ENCODE assay signal across 20 mouse cellular contexts in genomic region chr6:54379356-54379755, GRCm38 (mm10). TPM values are rescaled to one million over a fixed set of nuclear protein-coding genes. Genes with fewer than 3 reads are reported as not detected.
DNase-seq lines count a peak whose midpoint lies in the region; ATAC-seq lines count a peak whose summit lies in the region.
"Had no signal": no experiment of that assay in that cellular context is flagged by ENCODE, and none has a peak within 500 bp of the region (broad histone marks: within the 10 kb centered on the region; RNA-seq: fewer than 3 reads in every experiment).

No protein-coding gene starts in this region.

- no peaks in the 10 kb centered on the region for H3K9me3 ChIP-seq in intestine, embryonic 14.5 days (ENCODE audit: control insufficient read depth, low read length)
- H3K9me3 ChIP-seq in intestine, embryonic 16.5 days (ENCODE audit: control insufficient read depth, low read length), result no peaks in the 10 kb centered on the region
- H3K9me3 ChIP-seq: embryonic facial prominence, embryonic 10.5 days; embryonic facial prominence, embryonic 12.5 days; forebrain, embryonic 12.5 days; forebrain, embryonic 15.5 days had no signal

- no peaks in the 10 kb centered on the region for H3K36me3 ChIP-seq in intestine, embryonic 14.5 days (ENCODE audit: control insufficient read depth, insufficient read depth, low read length)
- H3K36me3 ChIP-seq in intestine, embryonic 16.5 days (ENCODE audit: control insufficient read depth, insufficient read depth, low read length), result no peaks in the 10 kb centered on the region
- H3K36me3 ChIP-seq: embryonic facial prominence, embryonic 10.5 days; embryonic facial prominence, embryonic 12.5 days; forebrain, embryonic 12.5 days; forebrain, embryonic 15.5 days had no signal

- no peak overlapping the region for H3K27ac ChIP-seq in intestine, embryonic 14.5 days (ENCODE audit: low read depth)
- no peak overlapping the region for H3K27ac ChIP-seq in intestine, embryonic 16.5 days (ENCODE audit: low read length)
- H3K27ac ChIP-seq: embryonic facial prominence, embryonic 10.5 days; embryonic facial prominence, embryonic 12.5 days; forebrain, embryonic 12.5 days; forebrain, embryonic 15.5 days had no signal

- no peaks in the 10 kb centered on the region for H3K27me3 ChIP-seq in intestine, embryonic 14.5 days (replicated peaks; ENCODE audit: control insufficient read depth, insufficient read depth, low read length)
- no peaks in the 10 kb centered on the region for H3K27me3 ChIP-seq in intestine, embryonic 16.5 days (replicated peaks; ENCODE audit: control insufficient read depth, insufficient read depth, low read length)
- H3K27me3 ChIP-seq: embryonic facial prominence, embryonic 12.5 days; forebrain, embryonic 12.5 days; forebrain, embryonic 15.5 days had no signal

- H3K4me2 ChIP-seq in intestine, embryonic 14.5 days (ENCODE audit: low read length), result no peak overlapping the region
- H3K4me2 ChIP-seq in intestine, embryonic 16.5 days (ENCODE audit: low read depth, low read length), result no peak overlapping the region
- H3K4me2 ChIP-seq: embryonic facial prominence, embryonic 12.5 days; forebrain, embryonic 12.5 days; forebrain, embryonic 15.5 days had no signal

- H3K9ac ChIP-seq in intestine, embryonic 14.5 days (ENCODE audit: low read length), result no peak overlapping the region
- no peak overlapping the region for H3K9ac ChIP-seq in intestine, embryonic 16.5 days (ENCODE audit: low read depth, low read length)
- H3K9ac ChIP-seq: embryonic facial prominence, embryonic 12.5 days; forebrain, embryonic 12.5 days; forebrain, embryonic 15.5 days; forebrain, postnatal 0 days had no signal

- no peak for ATAC-seq in intestine, embryonic 14.5 days (replicated peaks; ENCODE audit: low FRiP score, low TSS enrichment, low read depth)
- no peak for ATAC-seq in intestine, embryonic 16.5 days
- no peak for ATAC-seq in cerebellum, adult (ENCODE audit: insufficient number of reproducible peaks, low FRiP score, low TSS enrichment)
- ATAC-seq: forebrain, embryonic 15.5 days; forebrain, postnatal 0 days had no signal

- peak; percentile 84 for DNase-seq in heart, adult 11 months
- no peak for DNase-seq in heart, postnatal 25 days (ENCODE audit: low spot score)
- peak; percentile 0 for DNase-seq in intestine, embryonic 14.5 days (ENCODE audit: low spot score)
- DNase-seq in testis, postnatal 10 days (ENCODE audit: low spot score), result peak; percentile 30
- DNase-seq: adrenal gland, adult 2 months; adrenal gland, postnatal 10 days; adrenal gland, postnatal 25 days; cerebellum, adult 11-12 months; cerebellum, adult 2 months; cerebellum, adult 9-10 months; cerebellum, postnatal 10 days; cerebellum, postnatal 25 days; forebrain, postnatal 0 days had no signal

- H3K4me1 ChIP-seq in intestine, embryonic 14.5 days (replicated peaks; ENCODE audit: control insufficient read depth, insufficient read depth, low read length), result peaks cover 5% of the 10 kb centered on the region
- H3K4me1 ChIP-seq in intestine, embryonic 16.5 days (ENCODE audit: control insufficient read depth, insufficient read depth, low read length), result peaks cover 3% of the 10 kb centered on the region

- 77% methylated on average over 2 of the region's 2 CpGs for WGBS in intestine, embryonic 14.5 days
- WGBS in intestine, embryonic 16.5 days, result 58% methylated on average over 2 of the region's 2 CpGs

- H3K4me3 ChIP-seq in intestine, embryonic 14.5 days (ENCODE audit: low read depth, low read length), result no peak overlapping the region
- H3K4me3 ChIP-seq in intestine, embryonic 16.5 days (ENCODE audit: low read length), result no peak overlapping the region
- H3K4me3 ChIP-seq: embryonic facial prominence, embryonic 10.5 days; embryonic facial prominence, embryonic 12.5 days; forebrain, embryonic 12.5 days; forebrain, embryonic 15.5 days had no signal

- intact Hi-C loops in heart, postnatal 25 days (cut with DNase I), result no loop called here

RNA-seq across cellular contexts. Expression of gene Wipf3, which starts 50.0 kb away (rescaled TPM):
- total RNA-seq in heart, postnatal 25 days (2021), result 10 to 100 TPM; 29.9 to 42.3 TPM
- 1.2 and 1.7 TPM in 2 replicates for polyA plus RNA-seq in intestine, embryonic 14.5 days (2014; fragmentation: Nextera tagmentation; extraction: Ambion mirVana)
- polyA plus RNA-seq in intestine, embryonic 16.5 days (2015; fragmentation: Nextera tagmentation; extraction: Ambion mirVana), result 1.7 and 1.8 TPM in 2 replicates
- total RNA-seq: MEL had no signal

RNA-seq across cellular contexts. Expression of gene Prr15, which starts 53.7 kb away (rescaled TPM):
- 1 to 10 TPM; 2.2 to 3.1 TPM for total RNA-seq in heart, postnatal 25 days (2021)
- 8.6 and 10.2 TPM in 2 replicates for polyA plus RNA-seq in intestine, embryonic 14.5 days (2014; fragmentation: Nextera tagmentation; extraction: Ambion mirVana)
- 11.3 and 17.0 TPM in 2 replicates for polyA plus RNA-seq in intestine, embryonic 16.5 days (2015; fragmentation: Nextera tagmentation; extraction: Ambion mirVana)
- total RNA-seq: MEL had no signal
